Mouse (Mus musculus): ENCODE measurements around the gene Slc9a5.

DNA sequence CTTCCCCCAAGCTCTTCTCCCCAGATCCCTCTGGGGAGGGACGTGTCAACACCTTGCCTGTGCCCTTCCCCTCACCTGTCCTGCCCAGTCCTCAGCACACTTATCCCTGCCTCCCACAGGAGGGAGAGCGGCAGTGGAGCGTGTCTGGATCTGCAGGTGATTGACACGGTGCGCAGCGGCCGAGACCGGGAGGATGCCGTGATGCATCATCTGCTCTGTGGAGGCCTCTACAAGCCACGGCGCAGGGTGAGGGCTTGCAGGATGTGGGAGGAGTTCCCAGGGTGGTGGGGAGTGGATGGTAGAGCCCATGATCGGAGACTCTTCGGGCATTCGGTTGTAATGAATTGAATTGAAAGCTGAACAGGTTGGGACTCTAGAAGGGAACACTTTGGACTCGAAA lies 10.6 kb downstream of the Slc9a5 start:
- TF ChIP-seq CTCF (IDR thresholded peaks at IDR 0.05; ENCODE audit: low read depth) (no peak), EP300 (optimal IDR thresholded peaks at IDR 0.05) (no peak)

Measured in stomach, postnatal 0 days (tissue).